Mouse (Mus musculus): ENCODE measurements around the gene Pacrg.

DNA sequence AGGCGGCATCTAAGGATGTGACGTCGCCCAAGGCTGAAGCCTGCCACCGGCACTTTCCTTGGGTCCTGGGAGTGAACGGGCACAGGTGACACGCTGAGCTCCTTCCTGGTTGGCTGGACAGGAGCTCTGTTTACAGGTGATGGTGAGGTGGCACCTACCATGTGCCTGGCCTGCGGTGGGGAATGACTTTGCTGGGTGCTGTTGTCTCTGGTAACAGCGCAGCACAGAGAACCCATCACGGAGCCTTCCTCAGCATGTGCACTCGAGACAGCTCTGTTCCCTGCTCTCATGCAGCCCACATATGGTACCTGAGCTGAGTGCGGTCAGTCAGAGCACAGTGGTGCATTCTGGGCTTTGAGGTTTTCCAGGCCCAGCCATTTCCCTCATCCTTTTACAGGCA, 410.7 kb downstream of the Pacrg start:
- TF ChIP-seq CTCF (IDR thresholded peaks at IDR 0.05; ENCODE audit: control insufficient read depth, insufficient read depth, insufficient read length) (no peak), MAX (IDR thresholded peaks at IDR 0.05) (no peak), USF1 (IDR thresholded peaks at IDR 0.05; ENCODE audit: low read depth) (no peak), MYOD1 (IDR thresholded peaks at IDR 0.05; ENCODE audit: control insufficient read depth, insufficient read length, low read depth) (no peak), MYOG (IDR thresholded peaks at IDR 0.05; ENCODE audit: control insufficient read depth, extremely low read depth, insufficient read length) (no peak), FOSL1 (IDR thresholded peaks at IDR 0.05; ENCODE audit: insufficient read depth, low read length, poor library complexity, severe bottlenecking) (no peak), CEBPB (IDR thresholded peaks at IDR 0.05; ENCODE audit: low read depth) (no peak)
